Mouse (Mus musculus): ENCODE data around the gene Gm5737. TPM values are rescaled to one million over a fixed set of nuclear protein-coding genes. Genes with fewer than 3 reads are reported as not detected.

Gm5737 gene
- total RNA-seq, 4 experiments from 2014 or later: not detected

GRCm38 (mm10) chr7:120874764-120875539 lies 62.8 kb downstream of the Gm5737 start:
- no peak for DNase-seq (ENCODE audit: low spot score)

GRCm38 (mm10) chr7:120875540-120876388 lies 63.6 kb downstream of the Gm5737 start:
- DNase-seq (ENCODE audit: low spot score): no peak

GRCm38 (mm10) chr7:120878271-120878670 lies 66.1 kb downstream of the Gm5737 start:
- no peak for DNase-seq (ENCODE audit: low spot score)

GRCm38 (mm10) chr7:120879972-120880371 lies 67.8 kb downstream of the Gm5737 start:
- no peak for DNase-seq (ENCODE audit: low spot score)

GRCm38 (mm10) chr7:120880770-120881169 lies 68.6 kb downstream of the Gm5737 start:
- DNase-seq (ENCODE audit: low spot score): no peak

Other genes with a start within 250 kb of the Gm5737 start
- gene Uqcrc2, start 177.2 kb upstream of the Gm5737 start, total RNA-seq (2022): 1,000 to 10,000 TPM; 1,123 to 1,294 (median 1,155) TPM
- not detected for gene Pdzd9, start 142.0 kb upstream of the Gm5737 start, total RNA-seq (2022)
- 10 to 100 TPM; 24.7 to 37.7 (median 32.3) TPM for gene Mosmo, start 134.7 kb upstream of the Gm5737 start, total RNA-seq (2022)
- gene Vwa3a, start 73.0 kb upstream of the Gm5737 start, total RNA-seq (2022): 1 to 10 TPM; 1.7 to 4.6 (median 3.9) TPM
- gene Eef2k, start 30.5 kb downstream of the Gm5737 start, total RNA-seq (2022): 10 to 100 TPM; 23.0 to 42.1 (median 30.7) TPM
- 1 to 10 TPM; 7.9 to 9.5 (median 8.6) TPM for gene Polr3e, start 105.4 kb downstream of the Gm5737 start, total RNA-seq (2022)
- gene Cdr2, start 169.9 kb downstream of the Gm5737 start, total RNA-seq (2022): 10 to 100 TPM in 1 of 4 experiments, 1 to 10 TPM in 3; 4.8 to 14.4 (median 7.2) TPM
- not detected for gene Mfsd13b, start 170.1 kb downstream of the Gm5737 start, total RNA-seq (2022)
- gene Mettl9, start 222.1 kb downstream of the Gm5737 start, total RNA-seq (2022): 100 to 1,000 TPM in 1 of 4 experiments, 10 to 100 TPM in 3; 83.1 to 103 (median 96.0) TPM

Measured in heart, adult 8-10 months (tissue).